Comparison of ENCODE assay signal across 12 mouse cellular contexts in the genomic region with DNA sequence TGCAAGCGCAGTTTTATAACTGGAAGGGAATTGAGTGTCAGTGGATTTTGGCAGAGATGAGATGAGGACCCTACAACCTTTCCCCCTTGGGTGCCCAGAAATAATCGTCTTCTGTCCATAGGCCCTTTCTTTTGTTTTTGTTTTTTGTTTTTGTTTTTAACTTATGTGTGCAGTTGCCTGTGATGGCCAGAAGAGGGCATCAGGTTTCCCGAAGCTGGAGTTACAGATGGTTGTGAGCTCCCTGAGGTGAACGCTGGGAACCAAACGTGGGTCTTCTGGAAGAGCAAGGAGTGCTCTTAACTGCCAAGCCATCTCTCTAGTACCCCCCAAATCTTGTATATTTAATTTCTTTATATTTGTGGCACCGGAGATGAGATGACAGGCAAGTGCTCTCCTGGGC. TPM values are rescaled to one million over a fixed set of nuclear protein-coding genes. Genes with fewer than 3 reads are reported as not detected.
DNase-seq lines count a peak whose midpoint lies in the region; ATAC-seq and TF ChIP-seq lines count a peak whose summit lies in the region.
"Had no signal": no experiment of that assay in that cellular context is flagged by ENCODE, and none has a peak within 500 bp of the region (broad histone marks: within the 10 kb centered on the region; RNA-seq: fewer than 3 reads in every experiment).

No protein-coding gene starts in this region.

- no peaks in the 10 kb centered on the region for H3K27me3 ChIP-seq in kidney, postnatal 0 days (ENCODE audit: insufficient read depth, low read length)
- no peaks in the 10 kb centered on the region for H3K27me3 ChIP-seq in kidney, embryonic 14.5 days (ENCODE audit: control insufficient read depth, insufficient read depth, low read length)
- H3K27me3 ChIP-seq in E14TG2a.4 (ENCODE audit: insufficient read depth, low read length), result peaks cover 73% of the 10 kb centered on the region
- no peaks in the 10 kb centered on the region for H3K27me3 ChIP-seq in hindbrain, embryonic 16.5 days (replicated peaks; ENCODE audit: control insufficient read depth, insufficient read depth, low read length)
- H3K27me3 ChIP-seq: hindbrain, embryonic 15.5 days; neural tube, embryonic 15.5 days had no signal

- H3K36me3 ChIP-seq in kidney, postnatal 0 days (ENCODE audit: insufficient read depth, low read length), result no peaks in the 10 kb centered on the region
- H3K36me3 ChIP-seq in kidney, embryonic 14.5 days (ENCODE audit: control insufficient read depth, insufficient read depth, low read length), result no peaks in the 10 kb centered on the region
- no peaks in the 10 kb centered on the region for H3K36me3 ChIP-seq in E14TG2a.4 (ENCODE audit: insufficient read depth, low read length)
- no peaks in the 10 kb centered on the region for H3K36me3 ChIP-seq in hindbrain, embryonic 16.5 days (ENCODE audit: control insufficient read depth, insufficient read depth, low read length)
- H3K36me3 ChIP-seq: hindbrain, embryonic 15.5 days; neural tube, embryonic 15.5 days had no signal

- no peak overlapping the region for H3K4me2 ChIP-seq in kidney, postnatal 0 days (ENCODE audit: low read length)
- no peak overlapping the region for H3K4me2 ChIP-seq in kidney, embryonic 14.5 days (replicated peaks; ENCODE audit: low read depth, low read length)
- no peak overlapping the region for H3K4me2 ChIP-seq in hindbrain, embryonic 16.5 days (ENCODE audit: low read length)
- H3K4me2 ChIP-seq: hindbrain, embryonic 15.5 days; neural tube, embryonic 15.5 days had no signal

- H3K4me1 ChIP-seq in kidney, postnatal 0 days (replicated peaks; ENCODE audit: insufficient read depth, low read length), result peaks cover 21% of the 10 kb centered on the region
- peaks cover 23% of the 10 kb centered on the region for H3K4me1 ChIP-seq in kidney, embryonic 14.5 days (ENCODE audit: control insufficient read depth, insufficient read depth, low read length)
- peaks cover 75% of the 10 kb centered on the region for H3K4me1 ChIP-seq in E14TG2a.4 (replicated peaks; ENCODE audit: low read depth, low read length)
- H3K4me1 ChIP-seq in hindbrain, embryonic 16.5 days (ENCODE audit: control insufficient read depth, insufficient read depth, low read depth, low read length), result peaks cover 17% of the 10 kb centered on the region

- no peaks in the 10 kb centered on the region for H3K9me3 ChIP-seq in kidney, postnatal 0 days (replicated peaks; ENCODE audit: low read length)
- no peaks in the 10 kb centered on the region for H3K9me3 ChIP-seq in kidney, embryonic 14.5 days (ENCODE audit: control insufficient read depth, low read length)
- peaks cover 10% of the 10 kb centered on the region for H3K9me3 ChIP-seq in E14TG2a.4 (ENCODE audit: low read length)
- H3K9me3 ChIP-seq in hindbrain, embryonic 16.5 days (ENCODE audit: control insufficient read depth, low read length), result no peaks in the 10 kb centered on the region
- H3K9me3 ChIP-seq: hindbrain, embryonic 15.5 days; neural tube, embryonic 15.5 days had no signal

- H3K4me3 ChIP-seq in kidney, postnatal 0 days (replicated peaks; ENCODE audit: low read depth, low read length), result no peak overlapping the region
- H3K4me3 ChIP-seq in kidney, embryonic 14.5 days (ENCODE audit: low read length), result no peak overlapping the region
- no peak overlapping the region for H3K4me3 ChIP-seq in E14TG2a.4 (replicated peaks; ENCODE audit: low read length)
- H3K4me3 ChIP-seq in hindbrain, embryonic 16.5 days (ENCODE audit: low read length), result no peak overlapping the region
- H3K4me3 ChIP-seq: hindbrain, embryonic 15.5 days; neural tube, embryonic 15.5 days had no signal

- no peak for DNase-seq in kidney, postnatal 0 days (ENCODE audit: low spot score)
- DNase-seq in R1 (ENCODE audit: low read depth, low spot score), result peak; percentile 55
- peak; percentile 14 for DNase-seq in induced T-regulatory cell, adult 2 months (ENCODE audit: low read depth)
- DNase-seq in spleen, postnatal 36 days (ENCODE audit: low spot score in 2 of 2), result no peak
- DNase-seq: cerebellum, adult 9-11 months; kidney, postnatal 14 days; midbrain, embryonic 14.5 days had no signal

- no peak overlapping the region for H3K27ac ChIP-seq in kidney, postnatal 0 days
- no peak overlapping the region for H3K27ac ChIP-seq in kidney, embryonic 14.5 days (ENCODE audit: low read depth, low read length)
- no peak overlapping the region for H3K27ac ChIP-seq in hindbrain, embryonic 16.5 days (ENCODE audit: low read depth, low read length)
- H3K27ac ChIP-seq: neural tube, embryonic 15.5 days had no signal

- WGBS in kidney, postnatal 0 days, result 95% methylated on average over 6 of the region's 6 CpGs
- 91% methylated on average over 6 of the region's 6 CpGs for WGBS in kidney, embryonic 14.5 days
- 91% methylated on average over 6 of the region's 6 CpGs for WGBS in hindbrain, embryonic 16.5 days

- no peak for ATAC-seq in kidney, postnatal 0 days (replicated peaks; ENCODE audit: low FRiP score, low read depth)
- ATAC-seq in kidney, embryonic 14.5 days (ENCODE audit: low FRiP score, low TSS enrichment), result no peak
- no peak for ATAC-seq in hindbrain, embryonic 16.5 days

- peak; percentile 43 for TF ChIP-seq CTCF in kidney, postnatal 0 days (IDR thresholded peaks at IDR 0.05; ENCODE audit: low read depth)
- peak; percentile 36 for TF ChIP-seq CTCF in E14TG2a.4 (conservative IDR thresholded peaks at IDR 0.05; ENCODE audit: low read length)

- H3K9ac ChIP-seq in kidney, postnatal 0 days (ENCODE audit: low read depth, low read length), result no peak overlapping the region
- no peak overlapping the region for H3K9ac ChIP-seq in kidney, embryonic 14.5 days (ENCODE audit: low read depth, low read length)
- no peak overlapping the region for H3K9ac ChIP-seq in hindbrain, embryonic 16.5 days (ENCODE audit: low read depth, low read length)
- H3K9ac ChIP-seq: hindbrain, embryonic 15.5 days; neural tube, embryonic 15.5 days had no signal

RNA-seq across cellular contexts. Expression of a gene that starts 15.1 kb away (rescaled TPM):
- 23.0 and 24.0 TPM in 2 replicates for polyA plus RNA-seq in kidney, postnatal 0 days (2015; fragmentation: Nextera tagmentation; extraction: Ambion mirVana)
- 1.8 and 2.9 TPM in 2 replicates for polyA plus RNA-seq in kidney, embryonic 14.5 days (2014; fragmentation: Nextera tagmentation; extraction: Ambion mirVana)
- 75.3 and 97.1 TPM in 2 replicates for polyA plus RNA-seq in hindbrain, embryonic 16.5 days (2015; fragmentation: Nextera tagmentation; extraction: Ambion mirVana)

RNA-seq across cellular contexts. Expression of a gene that starts 35.9 kb away (rescaled TPM):
- polyA plus RNA-seq in kidney, postnatal 0 days (2015; fragmentation: Nextera tagmentation; extraction: Ambion mirVana), result 57.8 and 64.1 TPM in 2 replicates
- 45.8 and 47.4 TPM in 2 replicates for polyA plus RNA-seq in kidney, embryonic 14.5 days (2014; fragmentation: Nextera tagmentation; extraction: Ambion mirVana)
- 47.7 and 48.3 TPM in 2 replicates for polyA plus RNA-seq in hindbrain, embryonic 16.5 days (2015; fragmentation: Nextera tagmentation; extraction: Ambion mirVana)

RNA-seq across cellular contexts. Expression of a gene that starts 36.2 kb away (rescaled TPM):
- 103 and 106 TPM in 2 replicates for polyA plus RNA-seq in kidney, postnatal 0 days (2015; fragmentation: Nextera tagmentation; extraction: Ambion mirVana)
- 106 and 108 TPM in 2 replicates for polyA plus RNA-seq in kidney, embryonic 14.5 days (2014; fragmentation: Nextera tagmentation; extraction: Ambion mirVana)
- polyA plus RNA-seq in hindbrain, embryonic 16.5 days (2015; fragmentation: Nextera tagmentation; extraction: Ambion mirVana), result 101 and 116 TPM in 2 replicates

Comparison
In these comparisons a context has a peak if more than half of its experiments do, and no peak if none do; other contexts are left out.
1. DNase-seq: peak in R1 (single experiment) and induced T-regulatory cell, adult 2 months (single experiment); none in kidney, postnatal 0 days (single experiment) and spleen, postnatal 36 days (0 of 2).